Mouse (Mus musculus) forebrain, embryonic 13.5 days (tissue): ENCODE measurements around the gene Marveld2. TPM values are rescaled to one million over a fixed set of nuclear protein-coding genes. Genes with fewer than 3 reads are reported as not detected.

ENCODE experiments used
- ATAC-seq: fragments of 200-750 bp; cut with Nextera tagmentation; 2 replicates; pipeline ENCODE4 v1.8.0; 2017
- H3K27ac ChIP-seq: fragments of 300-500 bp; sonication (generic); 2 replicates; pipeline ENCODE4 v1.5.1; 2015; ENCODE audit warnings: inconsistent platforms, mild to moderate bottlenecking, moderate library complexity
- H3K27me3 ChIP-seq: fragments of 300-500 bp; sonication (generic); 2 replicates; pipeline ENCODE4 v1.6.1; 2015; ENCODE audit warnings: mild to moderate bottlenecking, inconsistent platforms
- H3K36me3 ChIP-seq: fragments of 300-500 bp; sonication (generic); 2 replicates; pipeline ENCODE4 v1.6.1; 2015; ENCODE audit warnings: mild to moderate bottlenecking, inconsistent platforms; ENCODE audit not compliant: poor library complexity, severe bottlenecking
- H3K4me1 ChIP-seq: fragments of 300-500 bp; sonication (generic); 2 replicates; pipeline ENCODE4 v1.6.1; 2015; ENCODE audit warnings: inconsistent platforms
- H3K4me2 ChIP-seq: fragments of 300-500 bp; sonication (generic); 2 replicates; pipeline ENCODE4 v1.6.1; 2015; ENCODE audit warnings: inconsistent platforms, mild to moderate bottlenecking, moderate library complexity
- H3K4me3 ChIP-seq: fragments of 300-500 bp; sonication (generic); 2 replicates; pipeline ENCODE4 v1.5.1; 2015; ENCODE audit warnings: mild to moderate bottlenecking, inconsistent platforms
- H3K9ac ChIP-seq: fragments of 300-500 bp; sonication (generic); 2 replicates; pipeline ENCODE4 v1.6.1; 2015; ENCODE audit warnings: mild to moderate bottlenecking, inconsistent platforms
- H3K9me3 ChIP-seq: fragments of 300-500 bp; sonication (generic); replicated peaks from 2 replicates; pipeline ENCODE4 v1.6.1; 2016; ENCODE audit warnings: inconsistent platforms
- WGBS: fragments of 180-500 bp; shearing (Covaris S2); methylation state at CpG from one replicate; pipeline ENCODE4 v1.1.7; 2015; 5-methylcytosine and 5-hydroxymethylcytosine counted together
- polyA plus RNA-seq: library from polyadenylated mRNA; unstranded; fragments of >200 nt; fragmentation: Nextera tagmentation; extraction: Ambion mirVana; gene quantifications from 2 replicates; pipeline ENCODE4 v1.2.1, GENCODE M21; 2015

Gene Marveld2
- polyA plus RNA-seq, 1 experiment from 2014 or later, result 1.1 TPM

DNA sequence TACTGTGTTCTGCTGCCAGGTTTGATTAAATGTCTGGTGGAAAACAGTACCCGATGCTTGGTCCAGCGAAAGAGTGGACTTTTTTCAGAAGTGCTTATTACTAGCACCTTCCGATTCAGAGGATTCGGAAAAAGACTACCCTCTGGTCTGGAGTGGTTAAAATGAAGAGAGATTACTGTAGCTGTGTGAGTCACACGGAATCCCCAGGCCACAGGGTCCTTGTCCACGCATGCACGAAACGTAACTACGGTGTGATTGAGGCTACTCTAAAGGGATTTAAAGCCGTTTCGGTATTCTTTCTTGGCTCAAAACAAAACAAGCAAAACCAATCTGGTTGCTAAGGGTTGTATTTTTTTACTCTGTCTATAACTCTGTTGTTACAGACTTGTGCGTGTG, 63.7 kb downstream of the Marveld2 start:
- Histone ChIP-seq H3K36me3 (no peaks in the 10 kb centered on the region), H3K4me3 (peak overlapping the region; percentile 59), H3K27me3 (peaks cover 60% of the 10 kb centered on the region), H3K9me3 (no peaks in the 10 kb centered on the region), H3K4me2 (peak overlapping the region; percentile 99), H3K9ac (peak overlapping the region; percentile 62; the same call in 1 of the 2 replicates), H3K4me1 (peaks cover 19% of the 10 kb centered on the region), H3K27ac (no peak overlapping the region)
- no peak for ATAC-seq
- WGBS, result 4% methylated on average over 12 of the region's 12 CpGs

GRCm38 (mm10) chr13:100552369-100553041, 64.3 kb downstream of the Marveld2 start, which contains the start of gene Ocln:
Gene Ocln, minus strand, starts transcription at chr13:100552718.
- peak within 1 kb of the TSS; percentile 99 for H3K4me2 ChIP-seq
- peak within 1 kb of the TSS; percentile 62 for H3K9ac ChIP-seq
- H3K36me3 ChIP-seq, result no peaks in the 10 kb centered on the region
- H3K9me3 ChIP-seq, result no peaks in the 10 kb centered on the region
- H3K4me1 ChIP-seq, result peaks cover 19% of the 10 kb centered on the region
- H3K27me3 ChIP-seq, result peaks cover 60% of the 10 kb centered on the region
- ATAC-seq, result peak; percentile 80
- H3K4me3 ChIP-seq, result peak within 1 kb of the TSS; percentile 59
- WGBS, result under 1% methylated on average over 45 of the region's 45 CpGs
- H3K27ac ChIP-seq, result no peak within 1 kb of the TSS

- peak overlapping the region; percentile 99 for H3K4me2 ChIP-seq
- peaks cover 19% of the 10 kb centered on the region for H3K4me1 ChIP-seq
- H3K27ac ChIP-seq, result no peak overlapping the region
- 1% methylated on average over 34 of the region's 35 CpGs for WGBS
- H3K36me3 ChIP-seq, result no peaks in the 10 kb centered on the region
- ATAC-seq, result peak; percentile 43; the same call in 1 of the 2 replicates
- H3K4me3 ChIP-seq, result peak overlapping the region; percentile 59
- H3K9me3 ChIP-seq, result no peaks in the 10 kb centered on the region
- peaks cover 60% of the 10 kb centered on the region for H3K27me3 ChIP-seq
- peak overlapping the region; percentile 62 for H3K9ac ChIP-seq
Measured at GRCm38 (mm10) chr13:100552009-100552368, 64.8 kb downstream of the Marveld2 start.

- Histone ChIP-seq H3K9ac (peak overlapping the region; percentile 62), H3K36me3 (no peaks in the 10 kb centered on the region), H3K4me1 (peaks cover 19% of the 10 kb centered on the region), H3K27ac (no peak overlapping the region), H3K27me3 (peaks cover 60% of the 10 kb centered on the region), H3K4me2 (peak overlapping the region; percentile 99), H3K4me3 (peak overlapping the region; percentile 59), H3K9me3 (no peaks in the 10 kb centered on the region)
- 1% methylated on average over 41 of the region's 41 CpGs for WGBS
- 0 out of 2 replicates have a peak, but pooled peaks have one; percentile 19 for ATAC-seq
Measured at GRCm38 (mm10) chr13:100551371-100552008, 65.3 kb downstream of the Marveld2 start.

- no peaks in the 10 kb centered on the region for H3K9me3 ChIP-seq
- H3K27ac ChIP-seq, result no peak overlapping the region
- WGBS, result 83% methylated on average over 5 of the region's 5 CpGs
Measured at GRCm38 (mm10) chr13:100547269-100547668, 69.5 kb downstream of the Marveld2 start.

More at GRCm38 (mm10) chr13:100547269-100547668, 69.5 kb downstream of the Marveld2 start:
- no peak overlapping the region for H3K9ac ChIP-seq
- peaks cover 11% of the 10 kb centered on the region for H3K4me1 ChIP-seq
- no peak for ATAC-seq
- H3K4me2 ChIP-seq, result no peak overlapping the region
- H3K4me3 ChIP-seq, result no peak overlapping the region
- H3K27me3 ChIP-seq, result peaks cover 30% of the 10 kb centered on the region
- H3K36me3 ChIP-seq, result no peaks in the 10 kb centered on the region

Other genes with a start within 250 kb of the Marveld2 start
- not detected in 2 replicates for gene Naip1, start 164.1 kb downstream of the Marveld2 start, polyA plus RNA-seq
- gene Gtf2h2, start 124.4 kb downstream of the Marveld2 start, polyA plus RNA-seq, result 72.1 and 77.1 TPM in 2 replicates
- gene Ocln, start 64.3 kb downstream of the Marveld2 start, polyA plus RNA-seq, result 2.8 and 3.5 TPM in 2 replicates
- 368 and 379 TPM in 2 replicates for gene Ak6, start 34.0 kb upstream of the Marveld2 start, polyA plus RNA-seq
- gene Rad17, start 34.1 kb upstream of the Marveld2 start, polyA plus RNA-seq, result 23.0 and 24.4 TPM in 2 replicates
- 19.2 and 24.7 TPM in 2 replicates for gene Taf9, start 34.6 kb upstream of the Marveld2 start, polyA plus RNA-seq
- 1.9 and 2.3 TPM in 2 replicates for gene Ccdc125, start 52.7 kb upstream of the Marveld2 start, polyA plus RNA-seq
- 59.0 and 62.8 TPM in 2 replicates for gene Cdk7, start 114.0 kb upstream of the Marveld2 start, polyA plus RNA-seq
- gene Mrps36, start 127.7 kb upstream of the Marveld2 start, polyA plus RNA-seq, result 128 and 142 TPM in 2 replicates
- 33.8 and 34.6 TPM in 2 replicates for gene Cenph, start 158.9 kb upstream of the Marveld2 start, polyA plus RNA-seq
- gene Ccnb1, start 169.6 kb upstream of the Marveld2 start, polyA plus RNA-seq, result 273 and 294 TPM in 2 replicates
- gene Slc30a5, start 216.5 kb upstream of the Marveld2 start, polyA plus RNA-seq, result 32.3 and 34.0 TPM in 2 replicates